ENCODE assay signal across 8 mouse cellular contexts in the genomic region with DNA sequence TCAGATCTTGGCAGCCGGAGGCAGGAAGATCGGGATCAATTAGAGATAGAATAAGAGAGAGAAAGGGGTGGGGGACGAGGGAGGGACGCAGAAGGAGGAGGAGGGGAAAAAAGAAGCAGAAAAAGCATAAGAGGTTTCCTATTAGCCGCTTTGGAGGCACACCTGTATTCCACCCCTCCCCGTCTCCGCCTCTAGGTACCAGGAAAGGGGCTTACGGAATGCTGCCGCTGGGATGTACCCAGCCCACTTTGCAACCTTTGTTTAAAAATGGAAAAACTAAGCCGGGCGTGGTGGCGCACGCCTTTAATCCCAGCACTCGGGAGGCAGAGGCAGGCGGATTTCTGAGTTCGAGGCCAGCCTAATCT. TPM values are rescaled to one million over a fixed set of nuclear protein-coding genes. Genes with fewer than 3 reads are reported as not detected.
DNase-seq lines count a peak whose midpoint lies in the region; ATAC-seq lines count a peak whose summit lies in the region.

No protein-coding gene starts in this region.

- peak overlapping the region; percentile 85 for H3K4me3 ChIP-seq in heart, embryonic 11.5 days (ENCODE audit: low read depth, low read length)
- peak overlapping the region; percentile 69 for H3K4me3 ChIP-seq in forebrain, embryonic 16.5 days (replicated peaks; ENCODE audit: low read length)
- H3K4me3 ChIP-seq in liver, embryonic 16.5 days (ENCODE audit: low read depth, low read length) = peak overlapping the region; percentile 79

- H3K36me3 ChIP-seq in heart, embryonic 11.5 days (ENCODE audit: control insufficient read depth, insufficient read depth, low read length) = peaks cover 8% of the 10 kb centered on the region
- no peaks in the 10 kb centered on the region for H3K36me3 ChIP-seq in forebrain, embryonic 16.5 days (ENCODE audit: control insufficient read depth, insufficient read depth)
- peaks cover 5% of the 10 kb centered on the region; the same call in 1 of the 2 replicates for H3K36me3 ChIP-seq in liver, embryonic 16.5 days (ENCODE audit: control insufficient read depth, insufficient read depth)

- WGBS in heart, embryonic 11.5 days (ENCODE audit: insufficient replicate concordance) = 18% methylated on average over 16 of the region's 16 CpGs
- WGBS in forebrain, embryonic 16.5 days = 26% methylated on average over 15 of the region's 16 CpGs
- 29% methylated on average over 16 of the region's 16 CpGs for WGBS in liver, embryonic 16.5 days (ENCODE audit: insufficient replicate concordance)

- H3K9me3 ChIP-seq in heart, embryonic 11.5 days (replicated peaks; ENCODE audit: control insufficient read depth, low read length) = no peaks in the 10 kb centered on the region
- H3K9me3 ChIP-seq in forebrain, embryonic 16.5 days (ENCODE audit: control insufficient read depth, low read length) = no peaks in the 10 kb centered on the region
- H3K9me3 ChIP-seq in liver, embryonic 16.5 days (replicated peaks; ENCODE audit: control insufficient read depth, low read length) = no peaks in the 10 kb centered on the region

- peak overlapping the region; percentile 92; the same call in 1 of the 2 replicates for H3K27ac ChIP-seq in heart, embryonic 11.5 days (ENCODE audit: low read depth, low read length)
- H3K27ac ChIP-seq in forebrain, embryonic 16.5 days (ENCODE audit: low read length) = no peak overlapping the region
- H3K27ac ChIP-seq in liver, embryonic 16.5 days (ENCODE audit: low read length) = peak overlapping the region; percentile 93

- no peak for DNase-seq in heart, postnatal 14 days
- peak; percentile 92 for DNase-seq in ES-CJ7 (ENCODE audit: low read depth, low spot score)
- no peak for DNase-seq in right cerebral cortex, adult 2 months (ENCODE audit: low spot score in 2 of 2)
- DNase-seq in right cerebral cortex, postnatal 36 days (ENCODE audit: low spot score in 2 of 2) = no peak
- DNase-seq in kidney, postnatal 10 days = no peak

- H3K4me2 ChIP-seq in heart, embryonic 11.5 days = peak overlapping the region; percentile 68
- peak overlapping the region; percentile 87 for H3K4me2 ChIP-seq in forebrain, embryonic 16.5 days (ENCODE audit: low read length)
- H3K4me2 ChIP-seq in liver, embryonic 16.5 days (ENCODE audit: low read depth, low read length) = peak overlapping the region; percentile 78

- H3K9ac ChIP-seq in heart, embryonic 11.5 days (ENCODE audit: low read depth, low read length) = peak overlapping the region; percentile 88
- H3K9ac ChIP-seq in forebrain, embryonic 16.5 days (replicated peaks; ENCODE audit: low read depth, low read length) = peak overlapping the region; percentile 76
- peak overlapping the region; percentile 81 for H3K9ac ChIP-seq in liver, embryonic 16.5 days (ENCODE audit: low read depth, low read length)

- no peak for ATAC-seq in heart, embryonic 11.5 days (replicated peaks; ENCODE audit: insufficient number of reproducible peaks, low FRiP score, low TSS enrichment)
- no peak; the same call in 1 of the 2 replicates for ATAC-seq in forebrain, embryonic 16.5 days
- no peak for ATAC-seq in liver, embryonic 16.5 days (ENCODE audit: low read depth)

- H3K4me1 ChIP-seq in heart, embryonic 11.5 days (ENCODE audit: control insufficient read depth, insufficient read depth, low read length) = peaks cover 21% of the 10 kb centered on the region
- H3K4me1 ChIP-seq in forebrain, embryonic 16.5 days (replicated peaks; ENCODE audit: control insufficient read depth, insufficient read depth, low read length) = peaks cover 24% of the 10 kb centered on the region
- H3K4me1 ChIP-seq in liver, embryonic 16.5 days (ENCODE audit: control insufficient read depth, low read depth, low read length) = peaks cover 53% of the 10 kb centered on the region

- H3K27me3 ChIP-seq in heart, embryonic 11.5 days (ENCODE audit: control insufficient read depth, insufficient read depth, low read length) = peaks cover 33% of the 10 kb centered on the region
- H3K27me3 ChIP-seq in forebrain, embryonic 16.5 days (replicated peaks; ENCODE audit: control insufficient read depth, insufficient read depth, low read length) = peaks cover 22% of the 10 kb centered on the region
- peaks cover 10% of the 10 kb centered on the region for H3K27me3 ChIP-seq in liver, embryonic 16.5 days (ENCODE audit: control insufficient read depth, insufficient read depth, low read depth, low read length)

- intact Hi-C loops in heart, postnatal 14 days (cut with DNase I) = loop anchor here (5.0 kb wide), 3 partner anchors 111 to 166 kb away; a partner anchor contains a TSS

RNA-seq across cellular contexts. Expression of a gene that starts 3.3 kb away (rescaled TPM):
- polyA plus RNA-seq in heart, embryonic 11.5 days (2014; fragmentation: Nextera tagmentation; extraction: Ambion mirVana) = 0.30 TPM in 1 of 2 replicates, not detected in the other
- under 1 TPM; 0.20 to 0.36 TPM for total RNA-seq in heart, postnatal 14 days (2021)
- 0.26 TPM in 1 of 2 replicates, not detected in the other for polyA plus RNA-seq in forebrain, embryonic 16.5 days (2015; fragmentation: Nextera tagmentation; extraction: Ambion mirVana)
- 0.48 and 0.59 TPM in 2 replicates for polyA plus RNA-seq in liver, embryonic 16.5 days (2015; fragmentation: Nextera tagmentation; extraction: Ambion mirVana)

RNA-seq across cellular contexts. Expression of a gene that starts 3.6 kb away (rescaled TPM):
- 141 and 157 TPM in 2 replicates for polyA plus RNA-seq in heart, embryonic 11.5 days (2014; fragmentation: Nextera tagmentation; extraction: Ambion mirVana)
- total RNA-seq in heart, postnatal 14 days (2021) = 10 to 100 TPM; 45.6 to 49.8 TPM
- polyA plus RNA-seq in forebrain, embryonic 16.5 days (2015; fragmentation: Nextera tagmentation; extraction: Ambion mirVana) = 120 and 124 TPM in 2 replicates
- 71.1 and 74.2 TPM in 2 replicates for polyA plus RNA-seq in liver, embryonic 16.5 days (2015; fragmentation: Nextera tagmentation; extraction: Ambion mirVana)

RNA-seq across cellular contexts. Expression of a gene that starts 10.9 kb away (rescaled TPM):
- 2.3 and 5.2 TPM in 2 replicates for polyA plus RNA-seq in heart, embryonic 11.5 days (2014; fragmentation: Nextera tagmentation; extraction: Ambion mirVana)
- total RNA-seq in heart, postnatal 14 days (2021) = 10 to 100 TPM; 41.3 to 41.5 TPM
- polyA plus RNA-seq in forebrain, embryonic 16.5 days (2015; fragmentation: Nextera tagmentation; extraction: Ambion mirVana) = 31.9 and 38.8 TPM in 2 replicates
- 9.5 and 11.3 TPM in 2 replicates for polyA plus RNA-seq in liver, embryonic 16.5 days (2015; fragmentation: Nextera tagmentation; extraction: Ambion mirVana)

RNA-seq across cellular contexts. Expression of a gene that starts 30.5 kb away (rescaled TPM):
- polyA plus RNA-seq in heart, embryonic 11.5 days (2014; fragmentation: Nextera tagmentation; extraction: Ambion mirVana) = 33.2 and 34.3 TPM in 2 replicates
- total RNA-seq in heart, postnatal 14 days (2021) = 10 to 100 TPM; 21.5 to 22.6 TPM
- 57.2 and 57.6 TPM in 2 replicates for polyA plus RNA-seq in forebrain, embryonic 16.5 days (2015; fragmentation: Nextera tagmentation; extraction: Ambion mirVana)
- 9.4 and 11.4 TPM in 2 replicates for polyA plus RNA-seq in liver, embryonic 16.5 days (2015; fragmentation: Nextera tagmentation; extraction: Ambion mirVana)

RNA-seq across cellular contexts. Expression of a gene that starts 55.5 kb away (rescaled TPM):
- 3.3 and 3.7 TPM in 2 replicates for polyA plus RNA-seq in heart, embryonic 11.5 days (2014; fragmentation: Nextera tagmentation; extraction: Ambion mirVana)
- 1 to 10 TPM; 6.3 to 9.6 TPM for total RNA-seq in heart, postnatal 14 days (2021)
- 3.9 and 4.5 TPM in 2 replicates for polyA plus RNA-seq in forebrain, embryonic 16.5 days (2015; fragmentation: Nextera tagmentation; extraction: Ambion mirVana)
- polyA plus RNA-seq in liver, embryonic 16.5 days (2015; fragmentation: Nextera tagmentation; extraction: Ambion mirVana) = 1.5 and 1.7 TPM in 2 replicates
